Mouse (Mus musculus) hindbrain, postnatal 0 days (tissue): Measurements from ENCODE around the gene Gm13279. TPM values are rescaled to one million over a fixed set of nuclear protein-coding genes. Genes with fewer than 3 reads are reported as not detected.
"Not testable (repeated sequence)": the region's sequence is repeated elsewhere in the genome, so short reads cannot be mapped to it uniquely, and the experiment has no call there.

Source experiments
- ATAC-seq: fragments of 200-750 bp; cut with Nextera tagmentation; 2 replicates; pipeline ENCODE4 v1.8.0; 2017; ENCODE audit warnings: mild to moderate bottlenecking, moderate TSS enrichment, moderate library complexity
- DNase-seq: peaks from one replicate; pipeline ENCODE4 v3.0.0-alpha.2; 2015; ENCODE audit warnings: low spot score
- H3K27ac ChIP-seq: fragments of 300-500 bp; sonication (generic); 2 replicates; pipeline ENCODE4 v1.5.1; 2014; ENCODE audit warnings: mild to moderate bottlenecking
- H3K27me3 ChIP-seq: fragments of 300-500 bp; sonication (generic); 2 replicates; pipeline ENCODE4 v1.6.1; 2014; ENCODE audit warnings: low read length, mixed read lengths; ENCODE audit not compliant: insufficient read depth
- H3K36me3 ChIP-seq: fragments of 300-500 bp; sonication (generic); 2 replicates; pipeline ENCODE4 v1.6.1; 2014; ENCODE audit warnings: low read length, mixed read lengths; ENCODE audit not compliant: insufficient read depth
- H3K4me1 ChIP-seq: fragments of 300-500 bp; sonication (generic); 2 replicates; pipeline ENCODE4 v1.6.1; 2014; ENCODE audit warnings: antibody characterized with exemption, low read length, mixed read lengths; ENCODE audit not compliant: insufficient read depth
- H3K4me2 ChIP-seq: fragments of 300-500 bp; sonication (generic); 2 replicates; pipeline ENCODE4 v1.6.1; 2014; ENCODE audit warnings: low read depth, mild to moderate bottlenecking, low read length, moderate library complexity, mixed read lengths
- H3K4me3 ChIP-seq: fragments of 300-500 bp; sonication (generic); 2 replicates; pipeline ENCODE4 v1.5.1; 2014; ENCODE audit warnings: low read length
- H3K9ac ChIP-seq: fragments of 300-500 bp; sonication (generic); replicated peaks from 2 replicates; pipeline ENCODE4 v1.6.1; 2014; ENCODE audit warnings: mild to moderate bottlenecking, low read length, moderate library complexity, mixed read lengths
- H3K9me3 ChIP-seq: fragments of 300-500 bp; sonication (generic); 2 replicates; pipeline ENCODE4 v1.6.1; 2016; ENCODE audit warnings: low read length, mixed read lengths
- CTCF ChIP-seq: IDR thresholded peaks from 2 replicates; pipeline ENCODE4 v1.5.1; 2016; ENCODE audit warnings: antibody characterized with exemption, control low read depth, low read depth
- WGBS: fragments of 180-500 bp; shearing (Covaris S2); extraction: QIAGEN DNeasy Blood & Tissue Kit; methylation state at CpG from one replicate; pipeline ENCODE4 v1.1.7; 2014; 5-methylcytosine and 5-hydroxymethylcytosine counted together
- polyA plus RNA-seq: library from polyadenylated mRNA; unstranded; fragments of >200 nt; fragmentation: Nextera tagmentation; extraction: Ambion mirVana; gene quantifications from 2 replicates; pipeline ENCODE4 v1.2.1, GENCODE M21; 2015
- total RNA-seq: library from RNA; depleted of rRNA; stranded (reverse); fragments of >200 nt; gene quantifications from 2 replicates; pipeline ENCODE4 v1.2.3, GENCODE M21; 2014; rRNA removed

Gene Gm13279
- total RNA-seq (not detected in 2 replicates), polyA plus RNA-seq (not detected in 2 replicates)

DNA sequence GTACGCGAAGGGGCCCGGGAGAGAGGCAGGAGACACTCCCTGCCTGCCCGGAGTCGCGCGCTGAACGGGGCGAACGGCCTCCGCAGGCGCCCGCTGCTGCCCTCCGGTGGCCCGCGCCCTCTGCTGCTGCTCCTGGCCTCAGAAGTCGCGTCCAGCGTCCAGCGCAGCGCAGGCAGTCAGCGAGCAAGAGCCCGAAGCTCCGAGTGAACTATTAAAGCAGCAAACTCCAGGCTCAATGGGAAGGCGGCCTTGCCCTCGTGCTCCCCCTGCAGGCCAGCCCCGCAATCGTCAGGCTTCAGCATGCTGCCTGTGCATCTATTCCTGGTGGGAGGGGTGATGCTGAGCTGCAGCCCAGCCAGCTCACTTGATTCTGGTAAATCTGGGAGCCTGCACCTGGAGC, at the start of gene Gm13279:
Gm13279 (plus strand) TSS at position 301 of the 400 bp plus-strand sequence.
- not testable (repeated sequence) for H3K9me3 ChIP-seq, H3K36me3 ChIP-seq, H3K27me3 ChIP-seq, DNase-seq, H3K4me1 ChIP-seq, H3K27ac ChIP-seq, H3K4me3 ChIP-seq, H3K4me2 ChIP-seq, H3K9ac ChIP-seq, ATAC-seq
- WGBS: no CpG with 5 or more reads among the region's 28 CpGs

DNA sequence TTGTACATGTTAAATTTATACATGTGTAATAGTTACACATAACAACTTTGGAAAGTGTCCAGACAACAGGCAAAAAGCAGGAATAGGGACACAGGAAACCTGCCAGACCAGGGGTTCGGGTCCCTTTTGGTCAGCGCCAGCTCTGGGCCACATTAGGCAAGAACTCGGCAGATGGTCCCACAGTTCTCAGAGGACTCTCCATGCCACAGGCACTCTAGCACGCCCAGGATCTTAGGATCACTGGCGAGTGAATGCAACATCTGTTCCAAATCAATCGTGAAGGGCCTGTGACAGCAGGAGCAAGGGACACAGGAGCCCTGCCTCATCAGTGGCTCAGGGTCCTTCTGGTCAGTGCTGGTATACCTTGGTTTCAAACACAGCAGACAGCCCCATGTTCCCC, 47.3 kb upstream of the Gm13279 start:
- Histone ChIP-seq H3K9ac (no peak overlapping the region), H3K9me3 (no peaks in the 10 kb centered on the region), H3K27ac (no peak overlapping the region), H3K27me3 (no peaks in the 10 kb centered on the region), H3K4me3 (no peak overlapping the region), H3K4me2 (no peak overlapping the region), H3K36me3 (no peaks in the 10 kb centered on the region), H3K4me1 (no peaks in the 10 kb centered on the region)
- WGBS: 63% methylated on average over 6 of the region's 6 CpGs
- no peak for TF ChIP-seq CTCF
- ATAC-seq (no peak), DNase-seq (no peak)

DNA sequence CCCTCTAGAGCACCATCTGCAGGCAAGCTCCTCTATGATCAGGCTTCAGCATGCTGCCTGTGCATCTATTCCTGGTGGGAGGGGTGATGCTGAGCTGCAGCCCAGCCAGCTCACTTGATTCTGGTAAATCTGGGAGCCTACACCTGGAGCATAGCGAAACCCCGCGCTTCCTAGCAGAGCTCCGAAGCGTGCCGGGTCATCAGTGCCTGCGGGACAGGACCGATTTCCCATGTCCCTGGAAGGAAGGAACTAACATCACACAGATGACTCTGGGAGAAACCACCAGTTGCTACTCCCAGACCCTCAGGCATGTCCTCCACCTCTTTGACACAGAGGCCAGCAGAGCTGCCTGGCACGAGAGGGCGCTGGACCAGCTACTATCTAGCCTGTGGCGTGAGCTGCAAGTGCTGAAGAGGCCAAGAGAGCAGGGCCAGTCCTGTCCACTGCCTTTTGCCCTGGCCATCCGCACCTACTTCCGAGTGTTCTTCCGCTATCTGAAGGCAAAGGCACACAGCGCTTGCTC, 42.3 kb upstream of the Gm13279 start, which contains the start of gene Gm13271:
Gm13271 (plus strand) TSS at position 51 of the 523 bp plus-strand sequence.
- not testable (repeated sequence) for ATAC-seq
- 77% methylated on average over 13 of the region's 15 CpGs for WGBS

DNA sequence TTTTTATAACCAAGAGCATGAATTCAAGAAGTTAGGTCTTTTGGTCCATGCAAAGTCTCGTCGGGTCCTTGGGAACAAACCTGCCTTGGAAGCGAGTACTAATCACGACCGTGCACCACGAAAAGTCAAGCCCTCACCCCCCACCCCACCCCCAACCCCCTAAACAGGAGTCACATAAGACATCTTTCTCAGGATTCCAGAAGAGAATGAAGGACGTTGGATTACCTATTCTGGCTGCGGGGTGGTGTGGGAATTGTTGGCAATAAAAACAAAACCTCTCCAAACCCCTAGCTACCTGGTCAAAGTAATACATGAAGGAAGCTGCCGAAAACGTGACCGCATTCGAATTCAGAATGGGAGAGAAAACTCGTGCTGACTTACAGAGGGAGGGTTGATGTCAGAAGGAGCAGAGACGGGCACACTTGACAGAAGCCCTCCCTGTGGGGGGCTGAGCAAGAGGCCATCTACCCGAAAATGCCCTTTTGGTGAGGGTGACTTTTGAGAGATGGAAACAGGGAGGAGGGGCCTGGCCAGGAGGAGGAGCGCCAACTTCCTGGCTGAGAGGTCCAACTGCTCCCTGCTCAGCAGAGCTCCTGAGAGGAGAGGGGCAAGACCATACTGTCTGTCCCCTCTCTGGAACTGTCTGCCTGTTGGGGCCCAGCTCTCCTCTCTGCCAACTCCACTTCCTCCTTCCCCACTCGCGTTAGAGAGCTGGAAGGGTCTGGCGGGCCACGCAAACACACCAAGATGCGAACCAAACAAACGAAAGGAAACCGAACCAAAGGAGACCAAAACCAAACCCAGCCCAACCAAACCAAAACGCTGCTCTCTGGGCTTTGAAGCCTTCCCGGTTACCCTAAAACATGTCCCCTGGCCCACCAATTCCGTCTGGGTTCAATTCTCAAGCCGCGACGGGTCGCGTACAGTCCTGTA, 40.4 kb upstream of the Gm13279 start:
- not testable (repeated sequence) for H3K9me3 ChIP-seq, H3K4me1 ChIP-seq, ATAC-seq, H3K36me3 ChIP-seq, H3K27me3 ChIP-seq
- peak overlapping the region; percentile 37 for H3K9ac ChIP-seq
- 12% methylated on average over 28 of the region's 31 CpGs for WGBS
- peak overlapping the region; percentile 78 for H3K27ac ChIP-seq
- H3K4me2 ChIP-seq: peak overlapping the region; percentile 63
- DNase-seq: peak; percentile 1
- H3K4me3 ChIP-seq: peak overlapping the region; percentile 41

More for the DNA sequence above, 42.3 kb upstream of the Gm13279 start, which contains the start of gene Gm13271:
- H3K27me3 ChIP-seq, H3K9ac ChIP-seq, DNase-seq, H3K9me3 ChIP-seq, H3K4me2 ChIP-seq, H3K4me1 ChIP-seq, H3K36me3 ChIP-seq, H3K4me3 ChIP-seq, H3K27ac ChIP-seq: not testable (repeated sequence)

DNA sequence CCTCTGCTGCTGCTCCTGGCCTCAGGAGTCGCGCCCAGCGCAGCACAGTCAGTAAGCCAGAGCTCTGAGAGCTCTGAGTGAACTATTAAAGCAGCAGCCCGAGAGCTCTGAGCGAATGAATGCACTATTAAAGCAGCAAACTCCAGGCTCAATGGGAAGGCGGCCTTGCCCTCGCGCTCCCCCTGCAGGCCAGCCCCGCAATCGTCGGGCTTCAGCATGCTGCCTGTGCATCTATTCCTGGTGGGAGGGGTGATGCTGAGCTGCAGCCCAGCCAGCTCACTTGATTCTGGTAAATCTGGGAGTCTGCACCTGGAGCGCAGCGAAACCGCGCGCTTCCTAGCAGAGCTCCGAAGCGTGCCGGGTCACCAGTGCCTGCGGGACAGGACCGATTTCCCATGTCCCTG, 39.6 kb upstream of the Gm13279 start:
- not testable (repeated sequence) for H3K9ac ChIP-seq, H3K9me3 ChIP-seq, H3K36me3 ChIP-seq, H3K27me3 ChIP-seq, H3K4me1 ChIP-seq
- Histone ChIP-seq H3K27ac (peak overlapping the region; percentile 78; the same call in 1 of the 2 replicates), H3K4me3 (peak overlapping the region; percentile 41), H3K4me2 (peak overlapping the region; percentile 63)
- 0% methylated on average over 19 of the region's 21 CpGs for WGBS
- DNase-seq (peak; percentile 92), ATAC-seq (peak; percentile 100)
- peak; percentile 81 for TF ChIP-seq CTCF

DNA sequence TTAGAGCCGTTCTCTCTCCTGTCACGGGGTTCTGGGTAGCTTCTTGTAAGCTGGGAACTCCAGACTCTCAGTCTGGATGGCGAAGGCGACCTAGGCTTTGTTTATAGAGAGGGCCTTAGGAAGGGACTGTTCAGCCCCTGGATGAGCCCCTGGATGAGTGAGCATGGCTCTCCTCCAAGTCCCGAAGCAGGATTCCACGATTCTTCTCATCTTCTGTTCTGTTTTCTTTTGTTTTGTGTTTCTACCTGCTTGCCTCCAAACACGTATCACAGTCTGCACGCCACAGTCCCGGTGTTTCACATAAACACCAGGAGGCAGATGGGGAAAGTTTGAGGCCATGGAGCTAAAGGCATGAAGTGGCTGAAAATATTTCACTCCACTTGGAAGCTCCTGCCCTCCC, 38.4 kb upstream of the Gm13279 start:
- H3K27ac ChIP-seq, DNase-seq, ATAC-seq, H3K27me3 ChIP-seq, H3K9me3 ChIP-seq, H3K4me3 ChIP-seq, H3K9ac ChIP-seq, H3K4me2 ChIP-seq, H3K4me1 ChIP-seq, H3K36me3 ChIP-seq: not testable (repeated sequence)
- WGBS: 89% methylated on average over 9 of the region's 9 CpGs

DNA sequence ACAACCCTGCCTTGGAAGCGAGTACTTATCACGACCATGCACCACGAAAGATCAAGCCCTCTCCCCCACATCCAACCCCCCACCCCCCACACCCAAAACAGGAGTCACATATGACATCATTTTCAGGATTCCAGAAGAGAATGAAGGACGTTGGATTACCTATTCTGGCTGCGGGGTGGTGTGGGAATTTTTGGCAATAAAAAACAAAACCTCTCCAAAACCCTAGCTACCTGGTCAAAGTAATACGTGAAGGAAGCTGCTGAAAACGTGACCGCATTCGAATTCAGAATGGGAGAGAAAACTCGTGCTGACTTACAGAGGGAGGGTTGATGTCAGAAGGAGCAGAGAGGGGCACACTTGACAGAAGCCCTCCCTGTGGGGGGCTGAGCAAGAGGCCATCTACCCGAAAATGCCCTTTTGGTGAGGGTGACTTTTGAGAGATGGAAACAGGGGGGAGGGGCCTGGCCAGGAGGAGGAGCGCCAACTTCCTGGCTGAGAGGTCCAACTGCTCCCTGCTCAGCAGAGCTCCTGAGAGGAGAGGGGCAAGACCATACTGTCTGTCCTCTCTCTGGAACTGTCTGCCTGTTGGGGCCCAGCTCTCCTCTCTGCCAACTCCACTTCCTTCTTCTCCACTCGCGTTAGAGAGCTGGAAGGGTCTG, 37.5 kb upstream of the Gm13279 start, which contains the start of gene Gm13283:
Gm13283 (plus strand) TSS at position 510 of the 659 bp plus-strand sequence.
- H3K36me3 ChIP-seq, ATAC-seq, H3K27me3 ChIP-seq, H3K4me1 ChIP-seq, DNase-seq, H3K9me3 ChIP-seq, H3K27ac ChIP-seq, H3K9ac ChIP-seq: not testable (repeated sequence)
- Histone ChIP-seq H3K4me2 (peak within 1 kb of the TSS; percentile 50), H3K4me3 (peak within 1 kb of the TSS; percentile 25)
- WGBS: 23% methylated on average over 6 of the region's 14 CpGs
